Mouse (Mus musculus) hindbrain, embryonic 11.5 days (tissue): ENCODE measurements around the gene Plxnc1. TPM values are rescaled to one million over a fixed set of nuclear protein-coding genes. Genes with fewer than 3 reads are reported as not detected.

Source experiments
- ATAC-seq: fragments of 200-750 bp; cut with Nextera tagmentation; 2 replicates; pipeline ENCODE4 v1.8.0; 2017; ENCODE audit warnings: mild to moderate bottlenecking, moderate TSS enrichment, moderate library complexity; ENCODE audit not compliant: low FRiP score
- DNase-seq: peaks from one replicate; pipeline ENCODE4 v3.0.0-alpha.2; 2015; ENCODE audit warnings: low spot score
- H3K27ac ChIP-seq: fragments of 300-500 bp; sonication (generic); 2 replicates; pipeline ENCODE4 v1.5.1; 2014; ENCODE audit warnings: mild to moderate bottlenecking, low read depth, low read length
- H3K27me3 ChIP-seq: fragments of 300-500 bp; sonication (generic); 2 replicates; pipeline ENCODE4 v1.6.1; 2014; ENCODE audit warnings: mild to moderate bottlenecking, low read length, moderate library complexity, mixed read lengths; ENCODE audit not compliant: control insufficient read depth, insufficient read depth
- H3K36me3 ChIP-seq: fragments of 300-500 bp; sonication (generic); 2 replicates; pipeline ENCODE4 v1.6.1; 2014; ENCODE audit warnings: mild to moderate bottlenecking, low read length, moderate library complexity, mixed read lengths; ENCODE audit not compliant: control insufficient read depth, insufficient read depth
- H3K4me1 ChIP-seq: fragments of 300-500 bp; sonication (generic); replicated peaks from 2 replicates; pipeline ENCODE4 v1.6.1; 2014; ENCODE audit warnings: low read length, mixed read lengths; ENCODE audit not compliant: control insufficient read depth, insufficient read depth
- H3K4me2 ChIP-seq: fragments of 300-500 bp; sonication (generic); replicated peaks from 2 replicates; pipeline ENCODE4 v1.6.1; 2014; ENCODE audit warnings: mild to moderate bottlenecking, low read depth, low read length
- H3K4me3 ChIP-seq: fragments of 300-500 bp; sonication (generic); 2 replicates; pipeline ENCODE4 v1.5.1; 2014; ENCODE audit warnings: low read depth, low read length
- H3K9ac ChIP-seq: fragments of 300-500 bp; sonication (generic); 2 replicates; pipeline ENCODE4 v1.6.1; 2014; ENCODE audit warnings: low read depth, low read length
- H3K9me3 ChIP-seq: fragments of 300-500 bp; sonication (generic); 2 replicates; pipeline ENCODE4 v1.6.1; 2016; ENCODE audit warnings: low read length; ENCODE audit not compliant: control insufficient read depth
- WGBS: fragments of 180-500 bp; shearing (Covaris S2); extraction: QIAGEN DNeasy Blood & Tissue Kit; methylation state at CpG from one replicate; pipeline ENCODE4 v1.1.7; 2014; 5-methylcytosine and 5-hydroxymethylcytosine counted together
- polyA plus RNA-seq: library from polyadenylated mRNA; unstranded; fragments of >200 nt; fragmentation: Nextera tagmentation; extraction: Ambion mirVana; gene quantifications from 2 replicates; pipeline ENCODE4 v1.2.1, GENCODE M21; 2014

Gene Plxnc1
- polyA plus RNA-seq, 1 experiment from 2014 or later: 4.5 TPM

GRCm38 (mm10) chr10:94823971-94824760 lies 120.5 kb downstream of the Plxnc1 start:
- no peak for DNase-seq

GRCm38 (mm10) chr10:94818781-94819665 lies 125.6 kb downstream of the Plxnc1 start:
- DNase-seq (no peak), ATAC-seq (no peak)
- Histone ChIP-seq H3K4me3 (no peak overlapping the region), H3K36me3 (no peaks in the 10 kb centered on the region), H3K27ac (no peak overlapping the region), H3K4me2 (no peak overlapping the region), H3K9me3 (no peaks in the 10 kb centered on the region), H3K27me3 (no peaks in the 10 kb centered on the region), H3K9ac (no peak overlapping the region), H3K4me1 (no peaks in the 10 kb centered on the region)
- WGBS: 84% methylated on average over 17 of the region's 17 CpGs

More at GRCm38 (mm10) chr10:94823971-94824760, 120.5 kb downstream of the Plxnc1 start:
- no peak overlapping the region for H3K4me2 ChIP-seq
- no peak for ATAC-seq
- H3K9me3 ChIP-seq: no peaks in the 10 kb centered on the region
- no peaks in the 10 kb centered on the region for H3K36me3 ChIP-seq
- no peaks in the 10 kb centered on the region for H3K27me3 ChIP-seq
- H3K4me3 ChIP-seq: no peak overlapping the region
- no peaks in the 10 kb centered on the region for H3K4me1 ChIP-seq
- H3K9ac ChIP-seq: no peak overlapping the region
- WGBS: 64% methylated on average over 11 of the region's 11 CpGs
- H3K27ac ChIP-seq: no peak overlapping the region

GRCm38 (mm10) chr10:94818127-94818526 lies 126.5 kb downstream of the Plxnc1 start:
- DNase-seq (no peak), ATAC-seq (no peak)
- Histone ChIP-seq H3K27ac (no peak overlapping the region), H3K4me1 (no peaks in the 10 kb centered on the region), H3K36me3 (no peaks in the 10 kb centered on the region), H3K4me3 (no peak overlapping the region), H3K27me3 (no peaks in the 10 kb centered on the region), H3K9me3 (no peaks in the 10 kb centered on the region), H3K4me2 (no peak overlapping the region), H3K9ac (no peak overlapping the region)
- WGBS: 89% methylated on average over 3 of the region's 3 CpGs

- H3K9me3 ChIP-seq: no peaks in the 10 kb centered on the region
- 64% methylated on average over 17 of the region's 17 CpGs for WGBS
- H3K36me3 ChIP-seq: no peaks in the 10 kb centered on the region
- no peaks in the 10 kb centered on the region for H3K27me3 ChIP-seq
- H3K9ac ChIP-seq: no peak overlapping the region
- ATAC-seq (peak; percentile 38; the same call in 1 of the 2 replicates), DNase-seq (peak; percentile 17)
- H3K4me3 ChIP-seq: no peak overlapping the region
- 0 out of 2 replicates have a peak, but pooled peaks cover 2% of the 10 kb centered on the region for H3K4me1 ChIP-seq
- H3K4me2 ChIP-seq: no peak overlapping the region
- H3K27ac ChIP-seq: peak overlapping the region; percentile 30; the same call in 1 of the 2 replicates
These were observed 132.5 kb downstream of the Plxnc1 start for GRCm38 (mm10) chr10:94811907-94812851.

GRCm38 (mm10) chr10:94809946-94810472 lies 134.6 kb downstream of the Plxnc1 start:
- Histone ChIP-seq H3K27me3 (no peaks in the 10 kb centered on the region), H3K36me3 (no peaks in the 10 kb centered on the region), H3K27ac (no peak overlapping the region), H3K9me3 (no peaks in the 10 kb centered on the region), H3K4me2 (no peak overlapping the region), H3K4me3 (no peak overlapping the region), H3K4me1 (0 out of 2 replicates have a peak, but pooled peaks cover 2% of the 10 kb centered on the region), H3K9ac (no peak overlapping the region)
- 45% methylated on average over 7 of the region's 7 CpGs for WGBS
- no peak for ATAC-seq
- DNase-seq: no peak

GRCm38 (mm10) chr10:94808275-94808674 lies 136.4 kb downstream of the Plxnc1 start:
- H3K4me3 ChIP-seq: no peak overlapping the region
- H3K9me3 ChIP-seq: no peaks in the 10 kb centered on the region
- no peak overlapping the region for H3K9ac ChIP-seq
- ATAC-seq (no peak; the same call in none of the 2 replicates), DNase-seq (no peak)
- WGBS: 76% methylated on average over 6 of the region's 6 CpGs
- H3K36me3 ChIP-seq: no peaks in the 10 kb centered on the region
- no peaks in the 10 kb centered on the region for H3K27me3 ChIP-seq
- 0 out of 2 replicates have a peak, but pooled peaks cover 2% of the 10 kb centered on the region for H3K4me1 ChIP-seq
- no peak overlapping the region for H3K4me2 ChIP-seq
- no peak overlapping the region for H3K27ac ChIP-seq

- H3K27ac ChIP-seq: no peak overlapping the region
- no peaks in the 10 kb centered on the region for H3K9me3 ChIP-seq
- no peaks in the 10 kb centered on the region for H3K36me3 ChIP-seq
- H3K9ac ChIP-seq: no peak overlapping the region
- H3K4me1 ChIP-seq: 0 out of 2 replicates have a peak, but pooled peaks cover 2% of the 10 kb centered on the region
- no peak for DNase-seq
- H3K27me3 ChIP-seq: no peaks in the 10 kb centered on the region
- WGBS: 81% methylated on average over 7 of the region's 7 CpGs
- no peak for ATAC-seq
- no peak overlapping the region for H3K4me2 ChIP-seq
- no peak overlapping the region for H3K4me3 ChIP-seq
These were observed 137.3 kb downstream of the Plxnc1 start for GRCm38 (mm10) chr10:94807323-94807722.

GRCm38 (mm10) chr10:94804909-94805220 lies 139.8 kb downstream of the Plxnc1 start:
- Histone ChIP-seq H3K4me3 (no peak overlapping the region), H3K27ac (no peak overlapping the region), H3K9me3 (no peaks in the 10 kb centered on the region), H3K4me2 (no peak overlapping the region), H3K36me3 (no peaks in the 10 kb centered on the region), H3K9ac (no peak overlapping the region), H3K4me1 (0 out of 2 replicates have a peak, but pooled peaks cover 2% of the 10 kb centered on the region), H3K27me3 (no peaks in the 10 kb centered on the region)
- ATAC-seq (no peak), DNase-seq (no peak)
- 92% methylated on average over 1 of the region's 1 CpGs for WGBS
